Mouse (Mus musculus) layer of hippocampus, adult 2 months (tissue): ENCODE results near the gene 6430550D23Rik. TPM values are rescaled to one million over a fixed set of nuclear protein-coding genes. Genes with fewer than 3 reads are reported as not detected.

Experiments used
- DNase-seq, 2 experiments: peaks; one replicate each; pipeline ENCODE4 v3.0.0; 2022; ENCODE audit warnings: low spot score in 2 of 2
- H3K27ac ChIP-seq: fragments of 200-600 bp; 2 replicates; pipeline ENCODE4 v1.8.1; 2022
- H3K4me3 ChIP-seq: fragments of 200-600 bp; 2 replicates; pipeline ENCODE4 v1.8.1; 2022; ENCODE audit warnings: mild to moderate bottlenecking
- CTCF ChIP-seq: fragments of 200-600 bp; conservative IDR thresholded peaks from 2 replicates; pipeline ENCODE4 v1.8.1; 2022; ENCODE audit warnings: antibody characterized with exemption, mild to moderate bottlenecking, moderate library complexity
- long read RNA-seq, 2 experiments: library from polyadenylated mRNA; stranded (forward); transcript quantifications; one replicate each; pipeline ENCODE4 v2.0.0; 2021; ENCODE audit warnings: borderline mapping rate in 2 of 2
- total RNA-seq, 2 experiments: library from RNA; stranded (reverse); gene quantifications; 2 replicates each; pipeline ENCODE4 v1.2.3; 2021

Gene 6430550D23Rik
- total RNA-seq: 1 to 10 TPM; 2.9 to 4.1 TPM
- long read RNA-seq, experiment 1, partial matches to known transcripts: 1 of 2 reads
- long read RNA-seq, experiment 1, other reads (novel, unspliced or antisense): 1 of 2 reads
- long read RNA-seq, experiment 2: 0 reads

DNA sequence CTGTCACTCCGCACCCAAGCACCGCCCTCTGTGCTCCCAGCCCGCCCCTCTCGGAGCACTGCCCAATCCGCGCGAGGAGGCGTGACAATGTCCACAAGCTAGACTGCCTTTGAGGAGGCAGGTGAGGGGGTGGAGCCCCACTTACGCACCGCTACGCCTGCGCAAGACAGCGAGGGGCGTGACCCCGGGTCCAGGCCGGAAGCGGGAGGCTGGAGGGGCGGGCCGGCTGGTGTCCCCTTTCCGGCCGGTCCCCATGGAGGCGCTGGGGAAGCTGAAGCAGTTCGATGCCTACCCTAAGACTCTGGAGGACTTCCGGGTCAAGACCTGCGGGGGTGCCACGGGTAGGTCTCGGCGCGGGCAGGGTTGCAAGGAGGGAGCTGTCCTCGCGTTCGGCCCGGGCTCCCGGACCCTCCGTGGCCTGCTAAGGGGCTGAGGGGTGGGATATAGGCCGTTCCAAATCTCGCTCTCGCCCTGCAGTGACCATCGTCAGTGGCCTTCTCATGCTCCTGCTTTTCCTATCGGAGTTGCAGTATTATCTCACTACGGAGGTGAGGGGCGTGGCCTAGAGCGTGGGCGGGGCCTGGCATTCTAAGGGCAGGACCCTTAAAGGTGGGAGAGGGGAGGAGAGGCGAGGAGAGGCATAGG, at the start of gene 6430550D23Rik, which contains the start of gene Ergic3:
6430550D23Rik (minus strand) TSS at position 90 of the 645 bp plus-strand sequence.
Ergic3 (plus strand) TSS at position 158 of the 645 bp plus-strand sequence.
- Histone ChIP-seq H3K4me3 (peak within 1 kb of the TSS; percentile 96), H3K27ac (peak within 1 kb of the TSS; percentile 82)
- peak; percentile 96 to 98 for DNase-seq
- TF ChIP-seq CTCF: no peak

DNA sequence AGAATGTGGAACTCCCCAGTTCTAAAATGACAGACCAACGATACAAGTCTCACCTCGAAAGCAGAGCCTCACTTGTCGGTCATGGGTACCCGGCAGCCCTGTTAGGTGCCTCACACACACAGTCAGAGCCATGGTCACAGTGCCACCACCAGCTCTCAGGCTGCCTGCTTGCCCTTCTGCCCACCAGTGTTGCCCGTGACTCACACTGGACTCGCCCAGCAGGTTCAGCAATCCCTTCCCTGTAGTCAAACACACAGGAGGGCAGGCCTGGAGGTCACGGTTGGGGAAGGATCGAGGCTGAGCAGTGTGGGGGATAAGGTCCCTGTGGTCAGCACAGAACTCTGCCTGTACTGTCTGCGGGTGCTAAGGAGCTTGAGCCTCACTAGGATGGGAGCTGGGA, 45.0 kb upstream of the 6430550D23Rik start, which contains the start of gene Fer1l4:
Fer1l4 (minus strand) TSS at position 132 of the 400 bp plus-strand sequence.
- no peak for DNase-seq
- Histone ChIP-seq H3K4me3 (no peak within 1 kb of the TSS), H3K27ac (no peak within 1 kb of the TSS)
- no peak for TF ChIP-seq CTCF

GRCm38 (mm10) chr2:156047929-156048328, 40.2 kb upstream of the 6430550D23Rik start:
- no peak overlapping the region for H3K4me3 ChIP-seq

GRCm38 (mm10) chr2:156042903-156043302, 35.1 kb upstream of the 6430550D23Rik start:
- Histone ChIP-seq H3K27ac (no peak overlapping the region), H3K4me3 (no peak overlapping the region)
- TF ChIP-seq CTCF: no peak
- no peak for DNase-seq

More at GRCm38 (mm10) chr2:156047929-156048328, 40.2 kb upstream of the 6430550D23Rik start:
- DNase-seq: no peak
- no peak overlapping the region for H3K27ac ChIP-seq
- no peak for TF ChIP-seq CTCF

DNA sequence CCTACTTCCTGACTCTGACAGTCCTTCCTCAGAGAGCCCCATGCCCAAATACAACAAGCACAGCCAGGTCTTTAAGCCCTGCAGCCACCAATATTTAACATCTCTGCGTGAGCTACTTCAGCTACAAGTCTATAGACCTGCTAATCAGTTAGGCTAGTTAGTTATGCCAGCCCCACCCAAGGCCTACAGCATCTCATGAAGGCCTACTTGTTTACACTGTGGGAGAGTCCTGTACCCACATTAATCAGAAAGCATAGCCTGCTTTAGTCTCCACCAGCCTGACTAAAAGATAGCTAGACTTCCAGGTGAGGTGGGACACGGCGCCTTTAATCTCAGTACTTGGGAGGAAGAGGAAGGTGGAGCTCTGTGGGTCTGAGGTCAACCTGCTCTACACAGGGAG, 31.6 kb upstream of the 6430550D23Rik start:
- no peak for TF ChIP-seq CTCF
- H3K27ac ChIP-seq: no peak overlapping the region
- H3K4me3 ChIP-seq: no peak overlapping the region
- no peak for DNase-seq

- no peak for TF ChIP-seq CTCF
- H3K27ac ChIP-seq: no peak overlapping the region
- no peak for DNase-seq
Observed at GRCm38 (mm10) chr2:156025482-156025881, 17.7 kb upstream of the 6430550D23Rik start.

GRCm38 (mm10) chr2:156021765-156022164, 14.0 kb upstream of the 6430550D23Rik start:
- Histone ChIP-seq H3K4me3 (no peak overlapping the region), H3K27ac (no peak overlapping the region)
- DNase-seq: no peak
- TF ChIP-seq CTCF: no peak

More at GRCm38 (mm10) chr2:156025482-156025881, 17.7 kb upstream of the 6430550D23Rik start:
- H3K4me3 ChIP-seq: no peak overlapping the region

- H3K4me3 ChIP-seq: no peak overlapping the region
- no peak for DNase-seq
- TF ChIP-seq CTCF: no peak
- H3K27ac ChIP-seq: no peak overlapping the region
Observed at GRCm38 (mm10) chr2:156021219-156021618, 13.4 kb upstream of the 6430550D23Rik start.

DNA sequence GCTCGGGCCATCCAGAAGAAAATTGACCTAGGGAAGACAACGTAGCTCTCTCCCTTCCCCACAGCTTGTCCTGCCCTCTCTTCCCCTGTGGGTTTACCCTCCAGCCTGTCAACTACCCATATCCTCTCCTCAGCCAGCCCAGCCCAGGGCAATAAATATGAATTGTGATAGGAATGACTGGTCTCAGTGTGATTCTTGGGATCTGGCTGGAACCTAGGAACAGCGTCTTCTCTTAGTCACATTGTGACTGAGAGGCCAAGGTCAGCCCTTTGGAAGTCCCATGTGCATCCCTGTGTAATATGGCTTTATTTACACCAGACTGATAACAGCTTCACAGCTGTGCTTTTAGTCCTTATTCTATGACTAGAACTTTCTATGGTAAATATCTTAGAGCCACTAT, 10.3 kb upstream of the 6430550D23Rik start:
- H3K4me3 ChIP-seq: no peak overlapping the region
- TF ChIP-seq CTCF: no peak

GRCm38 (mm10) chr2:156005393-156005792, 2.4 kb downstream of the 6430550D23Rik start:
- H3K27ac ChIP-seq: no peak overlapping the region
- no peak overlapping the region for H3K4me3 ChIP-seq
- no peak for DNase-seq
- peak; percentile 64 for TF ChIP-seq CTCF

More for the DNA sequence above, 10.3 kb upstream of the 6430550D23Rik start:
- H3K27ac ChIP-seq: no peak overlapping the region
- no peak for DNase-seq

DNA sequence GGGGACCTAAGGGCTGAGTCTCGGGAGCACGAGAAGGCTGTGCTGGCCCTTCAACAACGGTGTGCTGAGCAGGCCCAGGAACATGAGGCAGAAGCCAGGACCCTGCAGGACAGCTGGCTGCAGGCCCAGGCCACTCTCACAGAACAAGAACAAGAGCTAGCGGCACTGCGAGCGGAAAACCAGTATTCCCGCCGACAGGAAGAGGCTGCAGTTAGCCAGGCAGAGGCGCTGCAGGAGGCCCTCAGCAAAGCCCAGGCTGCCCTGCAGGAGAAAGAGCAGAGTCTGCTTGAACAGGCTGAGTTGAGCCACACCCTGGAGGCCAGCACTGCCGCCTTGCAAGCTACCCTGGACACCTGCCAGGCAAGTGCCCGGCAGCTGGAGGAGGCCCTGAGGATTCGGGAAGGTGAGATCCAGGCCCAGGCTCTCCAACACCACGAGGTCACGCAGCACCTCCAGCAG, 15.9 kb downstream of the 6430550D23Rik start:
- Histone ChIP-seq H3K4me3 (no peak overlapping the region), H3K27ac (peak overlapping the region; percentile 67; the same call in 1 of the 2 replicates)
- DNase-seq: peak; percentile 31 to 50
- peak; percentile 43; the same call in 1 of the 2 replicates for TF ChIP-seq CTCF

GRCm38 (mm10) chr2:155991151-155991550, 16.6 kb downstream of the 6430550D23Rik start:
- no peak overlapping the region for H3K4me3 ChIP-seq
- peak overlapping the region; percentile 67; the same call in 1 of the 2 replicates for H3K27ac ChIP-seq
- DNase-seq: no peak
- no peak for TF ChIP-seq CTCF

DNA sequence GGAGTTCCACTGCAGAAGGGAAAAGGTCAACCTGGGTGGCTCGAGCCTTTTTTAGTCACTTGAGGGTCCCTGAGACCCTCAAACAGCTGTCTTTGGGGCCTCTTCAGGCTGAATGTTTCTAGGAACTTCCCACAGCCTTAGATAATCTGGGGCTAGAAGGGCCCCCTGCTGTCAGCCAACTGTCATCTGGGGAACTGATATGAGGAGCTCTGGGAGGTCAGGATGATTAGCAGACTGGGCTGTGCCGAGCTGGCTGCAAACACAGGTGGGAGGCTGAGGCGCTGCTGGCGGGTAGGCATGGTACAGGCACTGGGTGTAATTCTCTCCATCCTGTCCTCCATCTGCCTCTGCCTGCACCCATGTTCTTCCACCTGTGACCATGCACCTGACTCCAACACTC, 18.7 kb downstream of the 6430550D23Rik start:
- Histone ChIP-seq H3K4me3 (no peak overlapping the region), H3K27ac (peak overlapping the region; percentile 46; the same call in 1 of the 2 replicates)
- peak in 1 of 2 experiments; percentile 45 for DNase-seq
- TF ChIP-seq CTCF: peak; percentile 23; the same call in 1 of the 2 replicates

DNA sequence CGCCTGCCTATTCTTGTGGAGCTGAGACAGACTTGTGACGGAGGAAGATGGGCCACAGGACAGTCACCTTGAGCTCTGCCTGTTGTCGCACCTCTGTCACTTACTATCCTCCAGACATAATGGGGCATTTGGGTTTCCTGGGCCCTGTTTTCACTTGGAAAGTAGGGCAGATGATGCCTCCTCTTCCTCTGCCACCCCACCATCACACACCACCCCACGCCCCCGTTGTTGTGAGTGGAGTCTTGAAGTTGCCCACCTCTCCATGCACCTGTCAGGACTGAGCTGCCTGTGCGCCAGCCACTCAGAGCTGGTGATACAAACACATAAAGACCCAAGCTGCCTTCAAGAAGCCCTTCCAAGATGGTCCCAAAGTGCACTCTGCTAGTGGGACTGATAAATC, 20.6 kb downstream of the 6430550D23Rik start:
- no peak overlapping the region for H3K4me3 ChIP-seq
- TF ChIP-seq CTCF: no peak
- DNase-seq: no peak
- no peak overlapping the region for H3K27ac ChIP-seq
